Mouse (Mus musculus) limb, embryonic 15.5 days (tissue): ENCODE data around the gene Lrrc66. TPM values are rescaled to one million over a fixed set of nuclear protein-coding genes. Genes with fewer than 3 reads are reported as not detected.

ENCODE experiments used
- ATAC-seq: fragments of 200-750 bp; cut with Nextera tagmentation; 2 replicates; pipeline ENCODE4 v1.8.0; 2017; ENCODE audit warnings: low read depth, moderate TSS enrichment; ENCODE audit not compliant: insufficient number of reproducible peaks, low FRiP score, low TSS enrichment
- H3K27ac ChIP-seq: fragments of 300-500 bp; sonication (generic); 2 replicates; pipeline ENCODE4 v1.5.1; 2015; ENCODE audit warnings: moderate library complexity, mild to moderate bottlenecking, inconsistent platforms
- H3K27me3 ChIP-seq: fragments of 300-500 bp; sonication (generic); 2 replicates; pipeline ENCODE4 v1.6.1; 2015; ENCODE audit warnings: inconsistent platforms
- H3K36me3 ChIP-seq: fragments of 300-500 bp; sonication (generic); 2 replicates; pipeline ENCODE4 v1.6.1; 2015; ENCODE audit warnings: inconsistent platforms
- H3K4me1 ChIP-seq: fragments of 300-500 bp; sonication (generic); 2 replicates; pipeline ENCODE4 v1.6.1; 2015; ENCODE audit warnings: inconsistent platforms
- H3K4me2 ChIP-seq: fragments of 300-500 bp; sonication (generic); 2 replicates; pipeline ENCODE4 v1.6.1; 2015; ENCODE audit warnings: mild to moderate bottlenecking, inconsistent platforms
- H3K4me3 ChIP-seq: fragments of 300-500 bp; sonication (generic); 2 replicates; pipeline ENCODE4 v1.5.1; 2015; ENCODE audit warnings: mild to moderate bottlenecking, inconsistent platforms
- H3K9ac ChIP-seq: fragments of 300-500 bp; sonication (generic); 2 replicates; pipeline ENCODE4 v1.6.1; 2015; ENCODE audit warnings: inconsistent platforms
- H3K9me3 ChIP-seq: fragments of 300-500 bp; sonication (generic); 2 replicates; pipeline ENCODE4 v1.6.1; 2016; ENCODE audit warnings: inconsistent platforms
- whole genome bisulfite sequencing: fragments of 180-500 bp; shearing (Covaris S2); methylation state at CpG from one replicate; pipeline ENCODE4 v1.1.7; 2015; 5-methylcytosine and 5-hydroxymethylcytosine counted together
- polyA plus RNA-seq: library from polyadenylated mRNA; unstranded; fragments of >200 nt; fragmentation: Nextera tagmentation; extraction: Ambion mirVana; gene quantifications from 2 replicates; pipeline ENCODE4 v1.2.1, GENCODE M21; 2015

Gene Lrrc66
- polyA plus RNA-seq, 1 experiment from 2014 or later = 0.32 TPM

DNA sequence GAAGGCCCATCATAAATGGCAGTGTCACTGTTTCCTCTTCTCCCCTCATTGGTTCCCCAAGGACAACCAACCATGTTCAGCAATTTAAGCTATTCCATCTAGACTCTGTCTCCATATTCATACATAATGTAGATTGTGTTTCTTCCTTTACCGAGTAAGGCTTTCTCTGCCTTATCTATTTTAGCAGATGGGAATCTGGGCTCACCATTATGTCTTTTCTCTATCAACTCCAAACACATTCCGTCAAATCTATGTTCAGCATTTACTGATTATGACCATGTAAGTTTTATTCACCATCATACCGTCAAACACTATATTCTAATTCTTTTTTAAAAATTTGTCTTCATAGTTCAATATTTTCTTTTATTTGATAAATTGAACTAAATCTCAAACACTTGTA lies 8.7 kb upstream of the Lrrc66 start:
- H3K27ac ChIP-seq = no peak overlapping the region
- no peaks in the 10 kb centered on the region for H3K27me3 ChIP-seq
- no peak for ATAC-seq
- H3K4me3 ChIP-seq = no peak overlapping the region
- no peaks in the 10 kb centered on the region for H3K9me3 ChIP-seq
- WGBS = 94% methylated on average over 3 of the region's 3 CpGs
- no peak overlapping the region for H3K4me2 ChIP-seq
- H3K4me1 ChIP-seq = peaks cover 4% of the 10 kb centered on the region
- H3K9ac ChIP-seq = no peak overlapping the region
- peaks cover 46% of the 10 kb centered on the region for H3K36me3 ChIP-seq

DNA sequence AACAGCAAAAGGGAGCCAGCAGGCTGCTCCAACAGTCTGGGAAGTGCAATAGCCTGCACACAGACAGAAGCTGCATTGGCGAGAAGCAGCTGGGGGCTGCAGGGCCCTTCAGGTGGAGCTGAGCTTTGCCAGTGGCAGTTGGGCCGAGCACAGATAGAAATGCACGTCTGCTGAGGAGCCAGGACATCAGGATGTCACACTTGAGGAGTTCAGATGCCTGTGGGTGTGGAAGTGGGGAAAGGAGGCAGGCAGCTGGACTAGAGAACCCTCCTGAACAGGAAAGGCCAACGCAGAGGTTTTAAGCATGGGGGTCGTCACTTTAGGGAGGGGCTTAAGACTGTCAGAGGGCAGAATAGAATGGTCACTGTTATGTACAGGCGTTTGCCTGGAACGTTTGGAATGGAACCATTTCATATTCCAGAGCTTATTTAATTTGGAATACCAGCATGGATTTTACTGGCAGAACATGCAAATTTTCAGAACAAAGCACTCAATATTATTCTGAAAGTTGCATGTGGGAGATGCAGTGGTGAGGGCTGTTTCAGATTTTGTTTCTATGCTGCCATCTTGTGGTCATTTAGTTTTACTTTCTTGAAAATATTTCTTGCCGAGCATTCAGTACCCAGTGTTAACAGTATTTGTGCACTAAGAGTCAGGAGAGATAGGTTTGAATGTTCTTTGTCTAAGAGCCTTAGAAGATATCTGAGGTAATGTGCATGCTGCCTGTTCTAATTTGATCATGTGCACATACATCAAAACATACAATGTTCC lies 5.2 kb upstream of the Lrrc66 start:
- Histone ChIP-seq H3K27ac (no peak overlapping the region), H3K9me3 (no peaks in the 10 kb centered on the region), H3K4me1 (peaks cover 4% of the 10 kb centered on the region), H3K4me2 (no peak overlapping the region), H3K9ac (no peak overlapping the region), H3K27me3 (no peaks in the 10 kb centered on the region), H3K4me3 (no peak overlapping the region), H3K36me3 (peaks cover 60% of the 10 kb centered on the region)
- no peak for ATAC-seq
- WGBS = 40% methylated on average over 8 of the region's 8 CpGs

DNA sequence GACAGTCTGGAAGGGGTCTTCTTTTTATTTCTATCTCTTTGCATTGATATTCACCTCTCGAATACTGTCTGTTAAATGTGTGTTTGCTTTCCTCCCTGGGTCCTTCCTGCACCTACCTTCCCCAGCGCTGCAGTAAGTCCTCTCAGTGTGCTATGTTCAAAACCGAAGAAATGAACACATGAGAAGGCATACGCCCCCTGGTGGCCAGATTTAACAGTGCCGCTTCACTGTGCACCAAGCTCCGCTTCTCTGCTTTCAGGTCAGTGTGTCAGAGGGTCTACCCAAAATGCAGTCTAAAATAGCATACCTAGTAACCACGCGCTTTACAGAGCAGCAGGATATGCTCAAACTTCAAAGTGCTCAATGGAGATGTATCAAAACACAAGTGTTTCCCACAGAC lies 815 bp upstream of the Lrrc66 start:
- Histone ChIP-seq H3K4me1 (peaks cover 4% of the 10 kb centered on the region), H3K4me2 (no peak overlapping the region), H3K36me3 (peaks cover 35% of the 10 kb centered on the region), H3K27me3 (no peaks in the 10 kb centered on the region), H3K4me3 (no peak overlapping the region), H3K27ac (no peak overlapping the region), H3K9me3 (no peaks in the 10 kb centered on the region), H3K9ac (no peak overlapping the region)
- 62% methylated on average over 8 of the region's 8 CpGs for WGBS
- ATAC-seq = no peak

- Histone ChIP-seq H3K27ac (no peak overlapping the region), H3K4me2 (no peak overlapping the region), H3K9ac (no peak overlapping the region), H3K4me3 (no peak overlapping the region), H3K9me3 (no peaks in the 10 kb centered on the region), H3K4me1 (no peaks in the 10 kb centered on the region), H3K27me3 (no peaks in the 10 kb centered on the region), H3K36me3 (peaks cover 21% of the 10 kb centered on the region)
- ATAC-seq = no peak
- 79% methylated on average over 10 of the region's 10 CpGs for WGBS
These were observed 1.2 kb downstream of the Lrrc66 start for GRCm38 (mm10) chr5:73631001-73631558.

DNA sequence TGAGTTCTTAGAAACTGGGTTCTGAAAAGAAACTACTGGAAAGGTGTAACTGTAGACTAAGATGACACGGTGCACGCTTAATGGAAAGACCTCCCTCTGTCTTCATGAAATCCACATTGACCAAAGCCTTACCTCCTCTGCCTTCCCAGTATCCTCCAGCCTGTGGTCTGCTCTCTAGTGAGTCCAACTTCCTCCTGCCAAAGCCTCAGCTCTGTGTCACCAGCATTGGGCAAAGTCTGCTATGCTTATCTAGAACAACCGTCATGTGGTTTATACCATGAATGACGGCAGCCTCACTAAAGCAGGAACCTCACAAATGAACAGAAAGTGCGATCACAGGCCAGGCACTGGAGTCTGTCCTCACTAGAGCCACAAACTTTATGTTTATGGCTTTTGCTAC lies 2.2 kb downstream of the Lrrc66 start:
- ATAC-seq = no peak
- H3K4me2 ChIP-seq = no peak overlapping the region
- H3K4me1 ChIP-seq = no peaks in the 10 kb centered on the region
- H3K27me3 ChIP-seq = no peaks in the 10 kb centered on the region
- peaks cover 14% of the 10 kb centered on the region for H3K36me3 ChIP-seq
- H3K27ac ChIP-seq = no peak overlapping the region
- WGBS = 73% methylated on average over 5 of the region's 5 CpGs
- H3K9ac ChIP-seq = no peak overlapping the region
- no peak overlapping the region for H3K4me3 ChIP-seq
- no peaks in the 10 kb centered on the region for H3K9me3 ChIP-seq

DNA sequence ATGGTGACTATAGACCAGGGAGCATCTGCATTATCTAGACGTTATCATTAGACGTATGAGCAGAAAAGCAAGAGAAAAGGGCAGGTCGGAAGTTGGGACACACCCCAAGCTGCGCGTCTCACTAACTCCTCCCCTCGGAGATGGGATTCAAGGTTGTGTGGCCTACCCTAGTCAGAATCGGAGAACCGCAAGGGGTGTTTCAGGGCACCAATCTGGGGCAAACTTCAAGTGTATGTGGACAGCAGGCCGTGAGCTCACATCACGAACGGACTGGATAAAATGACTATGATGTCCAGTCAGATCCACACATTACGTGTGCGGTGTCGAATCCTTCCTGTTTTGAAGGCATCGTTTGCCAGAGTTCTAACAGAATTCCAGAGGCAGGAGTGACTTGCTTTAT lies 4.3 kb downstream of the Lrrc66 start:
- Histone ChIP-seq H3K27me3 (no peaks in the 10 kb centered on the region), H3K27ac (no peak overlapping the region), H3K9ac (no peak overlapping the region), H3K9me3 (no peaks in the 10 kb centered on the region), H3K4me3 (no peak overlapping the region), H3K4me2 (no peak overlapping the region), H3K36me3 (no peaks in the 10 kb centered on the region; the same call in 1 of the 2 replicates), H3K4me1 (no peaks in the 10 kb centered on the region)
- 80% methylated on average over 15 of the region's 15 CpGs for WGBS
- ATAC-seq = no peak

GRCm38 (mm10) chr5:73627559-73627958 lies 4.8 kb downstream of the Lrrc66 start:
- no peak for ATAC-seq
- Histone ChIP-seq H3K27me3 (no peaks in the 10 kb centered on the region), H3K9ac (no peak overlapping the region), H3K9me3 (no peaks in the 10 kb centered on the region), H3K4me3 (no peak overlapping the region), H3K27ac (no peak overlapping the region), H3K4me1 (no peaks in the 10 kb centered on the region), H3K36me3 (no peaks in the 10 kb centered on the region), H3K4me2 (no peak overlapping the region)
- 54% methylated on average over 4 of the region's 4 CpGs for WGBS

GRCm38 (mm10) chr5:73626842-73627241 lies 5.5 kb downstream of the Lrrc66 start:
- no peak overlapping the region for H3K4me2 ChIP-seq
- no peak overlapping the region for H3K9ac ChIP-seq
- H3K27ac ChIP-seq = no peak overlapping the region
- 63% methylated on average over 7 of the region's 7 CpGs for WGBS
- no peaks in the 10 kb centered on the region for H3K36me3 ChIP-seq
- no peak for ATAC-seq
- no peaks in the 10 kb centered on the region for H3K9me3 ChIP-seq
- H3K4me1 ChIP-seq = no peaks in the 10 kb centered on the region
- H3K27me3 ChIP-seq = no peaks in the 10 kb centered on the region
- H3K4me3 ChIP-seq = no peak overlapping the region

DNA sequence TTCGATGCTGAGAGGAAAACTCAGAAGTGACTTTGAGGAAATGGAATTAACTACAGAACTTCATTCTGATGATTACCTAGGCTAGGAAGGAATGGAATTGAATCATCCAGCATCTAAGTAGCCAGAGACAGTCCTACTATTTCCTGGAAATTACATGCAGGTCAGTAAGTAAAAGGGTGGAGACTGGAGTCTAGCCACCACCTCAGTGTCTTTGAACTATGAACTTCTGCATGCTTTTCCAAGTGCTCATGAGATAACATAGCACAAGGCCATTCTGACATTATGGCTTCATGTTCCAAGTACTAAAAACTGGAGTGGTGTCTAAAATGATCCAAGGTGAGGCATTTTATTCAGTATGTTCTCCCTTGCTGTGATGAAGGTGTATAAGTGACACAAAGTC lies 6.8 kb downstream of the Lrrc66 start:
- no peak for ATAC-seq
- WGBS = 74% methylated on average over 1 of the region's 1 CpGs
- Histone ChIP-seq H3K9me3 (no peaks in the 10 kb centered on the region), H3K9ac (no peak overlapping the region), H3K27ac (no peak overlapping the region), H3K4me1 (no peaks in the 10 kb centered on the region), H3K4me3 (no peak overlapping the region), H3K36me3 (no peaks in the 10 kb centered on the region), H3K4me2 (no peak overlapping the region), H3K27me3 (no peaks in the 10 kb centered on the region)

- Histone ChIP-seq H3K9ac (no peak overlapping the region), H3K9me3 (no peaks in the 10 kb centered on the region), H3K27ac (no peak overlapping the region), H3K36me3 (no peaks in the 10 kb centered on the region), H3K4me1 (no peaks in the 10 kb centered on the region), H3K4me2 (no peak overlapping the region), H3K4me3 (no peak overlapping the region), H3K27me3 (no peaks in the 10 kb centered on the region)
- WGBS = 64% methylated on average over 1 of the region's 1 CpGs
- ATAC-seq = no peak
These were observed 13.4 kb downstream of the Lrrc66 start for GRCm38 (mm10) chr5:73618969-73619368.

GRCm38 (mm10) chr5:73615211-73615610 lies 17.1 kb downstream of the Lrrc66 start:
- WGBS = 35% methylated on average over 7 of the region's 7 CpGs
- Histone ChIP-seq H3K27ac (no peak overlapping the region), H3K4me3 (no peak overlapping the region), H3K4me2 (no peak overlapping the region), H3K4me1 (no peaks in the 10 kb centered on the region), H3K9ac (no peak overlapping the region), H3K36me3 (no peaks in the 10 kb centered on the region), H3K27me3 (no peaks in the 10 kb centered on the region), H3K9me3 (no peaks in the 10 kb centered on the region)
- no peak for ATAC-seq

- Histone ChIP-seq H3K4me1 (no peaks in the 10 kb centered on the region), H3K36me3 (no peaks in the 10 kb centered on the region), H3K4me3 (no peak overlapping the region), H3K9me3 (no peaks in the 10 kb centered on the region), H3K27me3 (no peaks in the 10 kb centered on the region), H3K9ac (no peak overlapping the region), H3K4me2 (no peak overlapping the region), H3K27ac (no peak overlapping the region)
- ATAC-seq = no peak
- WGBS = 86% methylated on average over 8 of the region's 8 CpGs
These were observed 19.0 kb downstream of the Lrrc66 start for GRCm38 (mm10) chr5:73613296-73613695.
